Mouse (Mus musculus) lung, postnatal 4 days (tissue): ENCODE data around the gene Usmg5.
"Not testable (repeated sequence)": the region's sequence is repeated elsewhere in the genome, so short reads cannot be mapped to it uniquely, and the experiment has no call there.

ENCODE experiments used
- DNase-seq, 2 experiments: peaks; one replicate each; pipeline ENCODE4 v3.0.0; 2021

The Usmg5 gene

GRCm38 (mm10) chr19:47090550-47091156 is at the start of gene Usmg5, which contains the start of gene Pdcd11:
Usmg5 (minus strand) TSS chr19:47090647.
Pdcd11 (plus strand) TSS chr19:47090768.
- peak; percentile 96 to 97 for DNase-seq

GRCm38 (mm10) chr19:47139611-47140010 is 49.2 kb upstream of the Usmg5 start:
- DNase-seq, result not testable (repeated sequence)

GRCm38 (mm10) chr19:47137771-47138421 is 47.4 kb upstream of the Usmg5 start, which contains the start of gene Calhm2:
Calhm2 (minus strand) TSS chr19:47138294.
- peak; percentile 76 to 83 for DNase-seq

GRCm38 (mm10) chr19:47137051-47137581 is 46.7 kb upstream of the Usmg5 start:
- DNase-seq, result peak; percentile 50 to 60

GRCm38 (mm10) chr19:47136170-47136569 is 45.7 kb upstream of the Usmg5 start:
- no peak for DNase-seq

- DNase-seq, result no peak
Observed at GRCm38 (mm10) chr19:47135568-47135967, 45.1 kb upstream of the Usmg5 start.

GRCm38 (mm10) chr19:47133161-47133560 is 42.7 kb upstream of the Usmg5 start:
- DNase-seq, result peak; percentile 24 to 40

- no peak for DNase-seq
Observed at GRCm38 (mm10) chr19:47130551-47131125, 40.2 kb upstream of the Usmg5 start.

- no peak for DNase-seq
Observed at GRCm38 (mm10) chr19:47128835-47129234, 38.4 kb upstream of the Usmg5 start.

GRCm38 (mm10) chr19:47128164-47128563 is 37.7 kb upstream of the Usmg5 start:
- no peak for DNase-seq

- peak in 1 of 2 experiments; percentile 45 for DNase-seq
Observed at GRCm38 (mm10) chr19:47122802-47123201, 32.4 kb upstream of the Usmg5 start.

- DNase-seq, result peak in 1 of 2 experiments; percentile 22
Observed at GRCm38 (mm10) chr19:47121054-47121453, 30.6 kb upstream of the Usmg5 start.

- no peak for DNase-seq
Observed at GRCm38 (mm10) chr19:47118634-47119033, 28.2 kb upstream of the Usmg5 start.

- no peak for DNase-seq
Observed at GRCm38 (mm10) chr19:47104641-47105271, 14.3 kb upstream of the Usmg5 start.

GRCm38 (mm10) chr19:47101080-47101479 is 10.6 kb upstream of the Usmg5 start:
- no peak for DNase-seq

GRCm38 (mm10) chr19:47089718-47090525 is 525 bp downstream of the Usmg5 start:
- no peak for DNase-seq

GRCm38 (mm10) chr19:47088226-47088625 is 2.2 kb downstream of the Usmg5 start:
- no peak for DNase-seq

- DNase-seq, result peak; percentile 88 to 92
Observed at GRCm38 (mm10) chr19:47067924-47068611, 22.4 kb downstream of the Usmg5 start.

GRCm38 (mm10) chr19:47067096-47067882 is 23.2 kb downstream of the Usmg5 start, which contains the start of gene Taf5:
Taf5 (plus strand) TSS chr19:47067746.
- DNase-seq, result peak; percentile 98 to 99

GRCm38 (mm10) chr19:47065860-47066259 is 24.6 kb downstream of the Usmg5 start:
- no peak for DNase-seq

GRCm38 (mm10) chr19:47057684-47058083 is 32.8 kb downstream of the Usmg5 start:
- DNase-seq, result no peak
